Mouse (Mus musculus): ENCODE data around the gene Sult1d1. TPM values are rescaled to one million over a fixed set of nuclear protein-coding genes. Genes with fewer than 3 reads are reported as not detected.
"Not testable (repeated sequence)": the region's sequence is repeated elsewhere in the genome, so short reads cannot be mapped to it uniquely, and the experiment has no call there.

Gene Sult1d1
- total and polyA plus RNA-seq, 2 experiments from 2014 or later = not detected

DNA sequence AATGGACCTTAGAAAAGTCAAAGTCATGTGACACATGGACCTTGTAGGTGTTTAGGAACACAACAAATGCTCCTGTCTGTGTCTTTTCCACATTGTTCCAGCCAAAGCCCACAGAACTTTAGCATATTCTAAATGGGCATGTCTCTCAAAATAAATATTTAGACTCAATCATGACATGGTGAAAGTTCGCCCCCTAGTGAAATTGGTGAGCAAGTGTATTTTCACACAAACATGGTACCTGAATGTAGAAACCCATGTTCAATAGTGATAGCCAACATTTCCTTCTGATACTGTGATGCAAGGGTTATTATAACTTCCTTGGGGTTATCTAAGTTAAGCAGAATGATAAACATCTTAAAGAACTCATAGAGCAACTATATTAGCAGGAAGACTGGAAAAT, 17.9 kb downstream of the Sult1d1 start:
- 15% methylated on average over 1 of the region's 1 CpGs for WGBS
- Histone ChIP-seq H3K36me3 (ENCODE audit: insufficient read depth) (no peaks in the 10 kb centered on the region), H3K4me2 (ENCODE audit: low read depth) (no peak overlapping the region), H3K9me3 (ENCODE audit: low read length) (no peaks in the 10 kb centered on the region), H3K27ac (ENCODE audit: low read depth, low read length) (no peak overlapping the region), H3K27me3 (ENCODE audit: insufficient read depth, low read length) (no peaks in the 10 kb centered on the region), H3K4me1 (ENCODE audit: insufficient read depth) (no peaks in the 10 kb centered on the region), H3K9ac (no peak overlapping the region), H3K4me3 (ENCODE audit: low read depth, low read length) (no peak overlapping the region)
- ATAC-seq (no peak), DNase-seq (no peak)
- TF ChIP-seq CTCF (IDR thresholded peaks at IDR 0.05; ENCODE audit: low read depth) = no peak

DNA sequence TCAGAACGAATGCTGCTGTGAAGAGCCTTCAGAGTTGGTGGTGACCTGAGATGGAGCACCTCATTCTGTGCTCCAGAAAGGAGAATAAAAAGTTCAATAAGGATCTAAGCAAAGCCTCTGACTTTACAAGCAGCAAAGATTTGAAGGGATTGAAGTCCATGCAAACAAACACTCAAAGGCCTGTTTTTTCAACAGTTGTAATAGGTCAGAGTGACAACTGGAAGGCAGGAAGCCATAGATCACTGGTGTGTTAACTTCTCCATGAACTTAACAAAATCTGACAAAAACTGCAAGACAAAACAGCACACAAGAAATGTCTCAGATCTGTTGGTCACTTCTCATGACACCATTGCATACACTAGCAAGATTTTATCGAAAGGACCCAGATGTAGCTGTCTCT, 30.7 kb downstream of the Sult1d1 start, which contains the start of gene Sult1b1:
TSS of gene Sult1b1 (minus strand) at position 85 of the 400 bp plus-strand sequence.
- Histone ChIP-seq H3K4me2 (ENCODE audit: low read depth) (no peak within 1 kb of the TSS), H3K27ac (ENCODE audit: low read depth, low read length) (no peak within 1 kb of the TSS), H3K36me3 (ENCODE audit: insufficient read depth) (no peaks in the 10 kb centered on the region), H3K9ac (no peak within 1 kb of the TSS), H3K9me3 (ENCODE audit: low read length) (no peaks in the 10 kb centered on the region), H3K27me3 (ENCODE audit: insufficient read depth, low read length) (no peaks in the 10 kb centered on the region), H3K4me3 (ENCODE audit: low read depth, low read length) (no peak within 1 kb of the TSS), H3K4me1 (ENCODE audit: insufficient read depth) (no peaks in the 10 kb centered on the region)
- ATAC-seq = no peak
- DNase-seq = no peak
- 94% methylated on average over 2 of the region's 2 CpGs for WGBS
- no peak for TF ChIP-seq CTCF (IDR thresholded peaks at IDR 0.05; ENCODE audit: low read depth)

DNA sequence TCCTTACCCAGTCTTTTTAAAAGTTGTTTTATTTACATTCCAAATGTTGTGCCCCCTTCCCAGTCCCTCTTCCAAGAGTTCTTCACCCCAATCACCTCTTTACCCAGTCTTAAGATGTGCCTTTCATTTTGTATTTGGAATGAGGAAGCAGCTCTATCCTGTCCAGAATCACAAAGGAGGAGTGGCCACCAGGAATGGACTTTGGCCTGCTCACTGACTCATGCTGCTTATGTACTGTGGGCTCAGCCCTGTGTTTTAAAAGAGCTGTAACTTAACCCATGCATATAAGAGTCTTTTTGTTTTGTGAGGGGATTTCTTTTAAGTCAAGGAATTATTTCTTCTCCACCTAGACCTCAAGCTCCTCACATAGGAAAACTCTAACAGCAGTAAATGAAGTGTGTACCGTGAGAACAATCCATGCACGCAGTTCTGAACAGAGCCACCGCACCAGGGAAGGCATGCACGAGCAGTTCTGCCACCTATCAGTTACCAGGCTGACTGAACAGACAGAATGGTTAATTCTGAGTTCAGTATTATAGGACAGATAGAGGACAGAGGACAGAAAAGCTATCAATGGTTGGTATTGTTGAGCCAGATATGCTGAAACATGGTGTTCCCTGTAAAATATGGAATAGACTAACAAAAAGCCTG, 32.7 kb downstream of the Sult1d1 start:
- no peaks in the 10 kb centered on the region for H3K9me3 ChIP-seq (ENCODE audit: low read length)
- DNase-seq = no peak
- whole genome bisulfite sequencing = 51% methylated on average over 4 of the region's 4 CpGs
- H3K4me1 ChIP-seq (ENCODE audit: insufficient read depth) = no peaks in the 10 kb centered on the region
- no peak for ATAC-seq
- no peaks in the 10 kb centered on the region for H3K36me3 ChIP-seq (ENCODE audit: insufficient read depth)
- no peak for TF ChIP-seq CTCF (IDR thresholded peaks at IDR 0.05; ENCODE audit: low read depth)
- no peak overlapping the region for H3K27ac ChIP-seq (ENCODE audit: low read depth, low read length)
- H3K27me3 ChIP-seq (ENCODE audit: insufficient read depth, low read length) = no peaks in the 10 kb centered on the region
- no peak overlapping the region for H3K4me2 ChIP-seq (ENCODE audit: low read depth)
- H3K9ac ChIP-seq = no peak overlapping the region
- no peak overlapping the region for H3K4me3 ChIP-seq (ENCODE audit: low read depth, low read length)

DNA sequence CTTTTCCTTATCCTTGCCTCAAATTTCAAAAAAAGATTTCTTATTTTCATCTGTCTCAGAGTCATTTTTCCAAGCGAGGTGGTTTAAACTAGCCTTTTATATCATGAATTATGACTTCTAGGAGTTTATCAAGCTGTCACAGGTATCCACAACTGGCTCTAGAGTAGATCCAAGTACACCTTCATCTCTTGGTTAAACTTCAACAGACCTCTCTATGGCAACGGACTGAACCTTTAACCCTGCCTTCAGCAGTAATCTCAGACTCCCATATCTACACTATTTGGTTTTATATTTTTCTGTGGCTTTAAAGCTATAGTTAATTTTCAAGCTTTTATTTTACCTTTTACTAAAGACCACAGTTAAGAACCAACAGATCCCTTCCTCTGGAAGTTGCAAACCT, 36.5 kb downstream of the Sult1d1 start:
- no peaks in the 10 kb centered on the region for H3K4me1 ChIP-seq (ENCODE audit: insufficient read depth)
- no peaks in the 10 kb centered on the region for H3K27me3 ChIP-seq (ENCODE audit: insufficient read depth, low read length)
- H3K4me2 ChIP-seq (ENCODE audit: low read depth) = no peak overlapping the region
- no peak overlapping the region for H3K27ac ChIP-seq (ENCODE audit: low read depth, low read length)
- H3K4me3 ChIP-seq (ENCODE audit: low read depth, low read length) = no peak overlapping the region
- H3K9me3 ChIP-seq (ENCODE audit: low read length) = no peaks in the 10 kb centered on the region
- no peak for DNase-seq
- no peak for ATAC-seq
- no peak for TF ChIP-seq CTCF (IDR thresholded peaks at IDR 0.05; ENCODE audit: low read depth)
- H3K36me3 ChIP-seq (ENCODE audit: insufficient read depth) = no peaks in the 10 kb centered on the region
- 76% methylated on average over 2 of the region's 2 CpGs for WGBS
- H3K9ac ChIP-seq = no peak overlapping the region

DNA sequence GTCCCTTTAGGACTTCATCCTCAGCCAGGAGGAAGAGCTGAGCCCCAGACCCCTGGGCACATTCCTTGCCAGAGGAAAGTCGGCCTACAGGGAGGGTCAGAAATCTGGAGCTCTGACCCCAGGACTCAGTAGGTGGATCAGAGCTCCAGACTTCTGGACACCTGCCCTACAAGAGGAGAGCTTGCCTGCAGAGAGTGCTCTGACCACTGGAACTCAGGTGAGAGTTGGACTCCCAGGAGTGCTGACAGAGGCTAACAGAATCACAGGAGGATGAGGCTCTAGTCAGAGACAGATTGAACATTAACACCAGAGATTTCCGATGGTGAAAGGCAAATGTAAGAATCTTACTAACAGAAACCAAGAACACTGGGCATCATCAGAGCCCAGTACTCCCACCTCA, 45.3 kb downstream of the Sult1d1 start:
- not testable (repeated sequence) for ATAC-seq; H3K4me3 ChIP-seq (ENCODE audit: low read depth, low read length); H3K4me2 ChIP-seq (ENCODE audit: low read depth); H3K4me1 ChIP-seq (ENCODE audit: insufficient read depth); H3K36me3 ChIP-seq (ENCODE audit: insufficient read depth); H3K9ac ChIP-seq; H3K9me3 ChIP-seq (ENCODE audit: low read length); DNase-seq; H3K27me3 ChIP-seq (ENCODE audit: insufficient read depth, low read length); H3K27ac ChIP-seq (ENCODE audit: low read depth, low read length)
- WGBS = 95% methylated on average over 2 of the region's 2 CpGs

DNA sequence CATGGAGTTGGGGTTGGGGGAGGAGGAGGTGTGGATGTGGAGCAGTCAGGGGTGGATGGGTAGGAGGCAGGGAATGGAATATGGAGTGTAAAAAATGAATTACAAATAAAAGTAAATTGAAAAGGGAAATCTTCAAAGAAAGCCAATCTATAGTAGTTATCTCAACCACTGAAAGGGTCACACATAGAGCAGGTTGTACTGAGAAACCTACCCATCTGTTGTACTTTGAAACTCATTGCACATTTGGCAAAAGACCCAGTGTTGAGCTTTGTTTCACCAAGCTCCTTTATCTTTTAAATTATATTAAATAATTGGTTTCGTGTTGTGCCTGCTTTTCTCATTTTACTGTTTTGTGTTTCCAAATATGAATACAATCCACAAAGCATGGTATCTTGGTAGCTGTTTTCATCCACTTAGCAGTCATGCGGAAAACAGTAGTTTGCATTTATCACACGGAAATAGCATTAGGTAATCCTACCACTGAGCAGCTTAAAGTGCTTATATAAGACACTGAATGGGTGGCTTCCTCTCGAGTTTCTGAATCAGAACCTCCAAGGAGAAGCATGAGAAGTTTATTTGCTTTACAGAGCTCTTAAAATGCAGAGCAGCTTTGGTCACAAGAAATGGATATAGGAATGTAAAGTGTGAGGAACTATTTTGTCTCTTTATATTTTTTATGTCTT, 62.9 kb downstream of the Sult1d1 start:
- no peak for TF ChIP-seq CTCF (IDR thresholded peaks at IDR 0.05; ENCODE audit: low read depth)

More for the DNA sequence above, 62.9 kb downstream of the Sult1d1 start:
- H3K4me1 ChIP-seq (ENCODE audit: insufficient read depth) = no peaks in the 10 kb centered on the region
- DNase-seq = no peak
- H3K36me3 ChIP-seq (ENCODE audit: insufficient read depth) = no peaks in the 10 kb centered on the region
- no peak for ATAC-seq
- no peak overlapping the region for H3K4me2 ChIP-seq (ENCODE audit: low read depth)
- no peak overlapping the region for H3K4me3 ChIP-seq (ENCODE audit: low read depth, low read length)
- no peaks in the 10 kb centered on the region for H3K9me3 ChIP-seq (ENCODE audit: low read length)
- no peak overlapping the region for H3K9ac ChIP-seq
- no peaks in the 10 kb centered on the region for H3K27me3 ChIP-seq (ENCODE audit: insufficient read depth, low read length)
- 33% methylated on average over 4 of the region's 4 CpGs for WGBS
- no peak overlapping the region for H3K27ac ChIP-seq (ENCODE audit: low read depth, low read length)

Small RNA genes lying within 50 kb of the gene (microRNA-seq; reads per million reads assigned to microRNA genes)
- 0 reads per million in 2 experiments for gene Mir3969

Other genes starting within 250 kb of the Sult1d1 start
- gene Ugt2a3, start 231.8 kb downstream of the Sult1d1 start, total RNA-seq (2014; rRNA removed) = not detected in 2 replicates
- not detected in 2 replicates for gene Ugt2a3, start 231.8 kb downstream of the Sult1d1 start, polyA plus RNA-seq (2015; fragmentation: Nextera tagmentation; extraction: Ambion mirVana)
- not detected in 2 replicates for gene Ugt2b38, start 144.8 kb downstream of the Sult1d1 start, total RNA-seq (2014; rRNA removed)
- gene Ugt2b38, start 144.8 kb downstream of the Sult1d1 start, polyA plus RNA-seq (2015; fragmentation: Nextera tagmentation; extraction: Ambion mirVana) = not detected in 2 replicates
- gene Ugt2a2, start 86.8 kb downstream of the Sult1d1 start, total RNA-seq (2014; rRNA removed) = 0.08 TPM in 1 of 2 replicates, not detected in the other
- gene Ugt2a2, start 86.8 kb downstream of the Sult1d1 start, polyA plus RNA-seq (2015; fragmentation: Nextera tagmentation; extraction: Ambion mirVana) = not detected in 2 replicates
- not detected in 2 replicates for gene Gm43638, start 82.2 kb downstream of the Sult1d1 start, total RNA-seq (2014; rRNA removed)
- gene Gm43638, start 82.2 kb downstream of the Sult1d1 start, polyA plus RNA-seq (2015; fragmentation: Nextera tagmentation; extraction: Ambion mirVana) = not detected in 2 replicates
- not detected in 2 replicates for gene Ugt2a1, start 78.2 kb downstream of the Sult1d1 start, total RNA-seq (2014; rRNA removed)
- 0.38 TPM in 1 of 2 replicates, not detected in the other for gene Ugt2a1, start 78.2 kb downstream of the Sult1d1 start, polyA plus RNA-seq (2015; fragmentation: Nextera tagmentation; extraction: Ambion mirVana)
- gene Sult1b1, start 30.8 kb downstream of the Sult1d1 start, total RNA-seq (2014; rRNA removed) = not detected in 2 replicates
- gene Sult1b1, start 30.8 kb downstream of the Sult1d1 start, polyA plus RNA-seq (2015; fragmentation: Nextera tagmentation; extraction: Ambion mirVana) = not detected in 2 replicates
- gene Sult1e1, start 22.6 kb upstream of the Sult1d1 start, total RNA-seq (2014; rRNA removed) = not detected in 2 replicates
- not detected in 2 replicates for gene Sult1e1, start 22.6 kb upstream of the Sult1d1 start, polyA plus RNA-seq (2015; fragmentation: Nextera tagmentation; extraction: Ambion mirVana)
- gene Csn1s1, start 97.2 kb upstream of the Sult1d1 start, total RNA-seq (2014; rRNA removed) = not detected in 2 replicates
- gene Csn1s1, start 97.2 kb upstream of the Sult1d1 start, polyA plus RNA-seq (2015; fragmentation: Nextera tagmentation; extraction: Ambion mirVana) = not detected in 2 replicates
- not detected in 2 replicates for gene Csn2, start 130.6 kb upstream of the Sult1d1 start, total RNA-seq (2014; rRNA removed)
- gene Csn2, start 130.6 kb upstream of the Sult1d1 start, polyA plus RNA-seq (2015; fragmentation: Nextera tagmentation; extraction: Ambion mirVana) = not detected in 2 replicates
- gene Csn1s2a, start 205.5 kb upstream of the Sult1d1 start, total RNA-seq (2014; rRNA removed) = not detected in 2 replicates
- not detected in 2 replicates for gene Csn1s2a, start 205.5 kb upstream of the Sult1d1 start, polyA plus RNA-seq (2015; fragmentation: Nextera tagmentation; extraction: Ambion mirVana)
- gene Csn1s2b, start 239.1 kb upstream of the Sult1d1 start, total RNA-seq (2014; rRNA removed) = not detected in 2 replicates
- gene Csn1s2b, start 239.1 kb upstream of the Sult1d1 start, polyA plus RNA-seq (2015; fragmentation: Nextera tagmentation; extraction: Ambion mirVana) = not detected in 2 replicates

Data from forebrain, postnatal 0 days (tissue).